12 mouse cellular contexts compared by ENCODE assay signal in the genomic region with DNA sequence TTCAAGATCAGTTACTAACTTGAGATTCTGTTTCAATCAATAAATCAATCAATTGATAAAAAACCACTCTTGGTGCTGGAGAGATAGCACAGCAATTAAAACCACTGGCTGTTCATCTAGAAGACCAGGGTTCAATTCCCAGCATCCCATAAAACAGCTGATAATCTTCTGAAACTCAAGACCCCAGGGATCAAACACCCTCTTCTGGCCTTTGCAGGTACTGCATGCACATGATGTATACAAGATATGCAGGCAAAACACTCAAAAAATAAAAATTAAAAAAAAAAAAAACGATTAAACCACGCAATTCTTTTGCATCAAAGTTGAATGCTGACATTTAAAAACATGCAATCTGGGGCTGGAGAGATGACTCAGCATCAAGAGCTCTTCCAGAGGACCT. TPM values are rescaled to one million over a fixed set of nuclear protein-coding genes. Genes with fewer than 3 reads are reported as not detected.
DNase-seq lines count a peak whose midpoint lies in the region; ATAC-seq and TF ChIP-seq lines count a peak whose summit lies in the region.
"Had no signal": no experiment of that assay in that cellular context is flagged by ENCODE, and none has a peak within 500 bp of the region (broad histone marks: within the 10 kb centered on the region; RNA-seq: fewer than 3 reads in every experiment).

No protein-coding gene starts in this region.

- no peaks in the 10 kb centered on the region for H3K79me2 ChIP-seq in heart, adult 2 months (replicated peaks; ENCODE audit: control insufficient read depth, insufficient read depth, low read length)
- peaks cover 21% of the 10 kb centered on the region for H3K79me2 ChIP-seq in MEL (ENCODE audit: control insufficient read depth, insufficient read depth, low read length, poor library complexity)

- H3K27me3 ChIP-seq in heart, adult 2 months (ENCODE audit: control insufficient read depth, insufficient read depth, low read length), result no peaks in the 10 kb centered on the region
- no peaks in the 10 kb centered on the region for H3K27me3 ChIP-seq in MEL (ENCODE audit: control insufficient read depth in 1 of 2, insufficient read depth in 2 of 2, low read length in 2 of 2)
- no peaks in the 10 kb centered on the region for H3K27me3 ChIP-seq in splenic B cell, adult 2 months (ENCODE audit: control insufficient read depth, insufficient read depth, low read length, poor library complexity, severe bottlenecking)
- H3K27me3 ChIP-seq: forebrain, embryonic 12.5 days; lung, embryonic 15.5 days had no signal

- peak; percentile 51 for TF ChIP-seq CTCF in heart, adult 2 months (IDR thresholded peaks at IDR 0.05)
- TF ChIP-seq CTCF in MEL (IDR thresholded peaks at IDR 0.05 in 2 of 3, conservative IDR thresholded peaks at IDR 0.05 in 1 of 3; ENCODE audit: control insufficient read depth in 1 of 3, insufficient read depth in 1 of 3, low read depth in 2 of 3, low read length in 3 of 3, poor library complexity in 1 of 3, severe bottlenecking in 1 of 3), result peak in 2 of 3 experiments; percentile 22 to 28; a peak in 3 of 6 replicates

- 93% methylated on average over 2 of the region's 2 CpGs for WGBS in heart, adult 2 months

- H3K9ac ChIP-seq in heart, adult 2 months (ENCODE audit: low read depth, low read length), result no peak overlapping the region
- H3K9ac ChIP-seq in MEL (ENCODE audit: control insufficient read depth, low read depth, low read length, poor library complexity, severe bottlenecking), result no peak overlapping the region
- H3K9ac ChIP-seq: forebrain, embryonic 12.5 days; lung, embryonic 15.5 days had no signal

- ATAC-seq in erythroid progenitor cell, adult 5-6 weeks (replicated peaks; ENCODE audit: low FRiP score, poor library complexity, severe bottlenecking), result no peak
- ATAC-seq: hindbrain, embryonic 16.5 days had no signal

- no peak for TF ChIP-seq EP300 in heart, adult 2 months (IDR thresholded peaks at IDR 0.05; ENCODE audit: insufficient read depth, low read depth, low read length)
- no peak for TF ChIP-seq EP300 in MEL (IDR thresholded peaks at IDR 0.05; ENCODE audit: low read depth in 1 of 2, low read length in 2 of 2)

- TF ChIP-seq POLR2A in heart, adult 2 months (IDR thresholded peaks at IDR 0.05; ENCODE audit: insufficient read depth, low read depth, low read length), result no peak
- no peak for TF ChIP-seq POLR2A in MEL (IDR thresholded peaks at IDR 0.05; ENCODE audit: control insufficient read depth in 1 of 2, insufficient read depth in 1 of 2, low read depth in 1 of 2, low read length in 2 of 2, poor library complexity in 1 of 2)

- no peaks in the 10 kb centered on the region for H3K36me3 ChIP-seq in heart, adult 2 months (ENCODE audit: control insufficient read depth, insufficient read depth, low read length)
- H3K36me3 ChIP-seq in MEL (ENCODE audit: control insufficient read depth in 1 of 2, insufficient read depth in 2 of 2, low read length in 2 of 2), result peaks cover 8 to 21% of the 10 kb centered on the region in 2 experiments
- H3K36me3 ChIP-seq in splenic B cell, adult 2 months (ENCODE audit: control insufficient read depth, insufficient read depth, low read length, poor library complexity, severe bottlenecking), result no peaks in the 10 kb centered on the region

- peak; percentile 7 for TF ChIP-seq RAD21 in MEL (IDR thresholded peaks at IDR 0.05; ENCODE audit: low read depth, low read length)

- no peaks in the 10 kb centered on the region for H3K9me3 ChIP-seq in MEL (replicated peaks; ENCODE audit: insufficient read depth, low read length)
- H3K9me3 ChIP-seq: heart, embryonic 10.5 days; lung, embryonic 15.5 days had no signal

- no peak overlapping the region for H3K27ac ChIP-seq in heart, adult 2 months
- H3K27ac ChIP-seq in MEL (ENCODE audit: control insufficient read depth, low read depth, low read length), result no peak overlapping the region
- H3K27ac ChIP-seq: forebrain, embryonic 12.5 days; heart, embryonic 10.5 days; lung, embryonic 15.5 days had no signal

- no peak for DNase-seq in heart, adult 2 months
- DNase-seq in heart, adult 8-10 months (ENCODE audit: low spot score), result no peak
- DNase-seq in lung, postnatal 36 days, result peak; percentile 10
- no peak for DNase-seq in lung, postnatal 14 days
- peak; percentile 47 for DNase-seq in MEL (ENCODE audit: low read depth, low spot score)
- DNase-seq in splenic B cell, adult 2 months (ENCODE audit: low read depth, low spot score), result peak; percentile 38
- DNase-seq: right cerebral cortex, adult 18-20 months had no signal

- no peak overlapping the region for H3K4me3 ChIP-seq in heart, adult 2 months
- no peak overlapping the region for H3K4me3 ChIP-seq in MEL (ENCODE audit: control insufficient read depth in 1 of 2, insufficient read depth in 1 of 2, low read depth in 2 of 2, low read length in 2 of 2)
- H3K4me3 ChIP-seq: forebrain, embryonic 12.5 days; heart, embryonic 10.5 days; lung, embryonic 15.5 days had no signal

- H3K4me1 ChIP-seq in heart, adult 2 months (ENCODE audit: control insufficient read depth, insufficient read depth, low read length), result no peaks in the 10 kb centered on the region
- H3K4me1 ChIP-seq in MEL (ENCODE audit: control insufficient read depth in 1 of 2, insufficient read depth in 2 of 2, low read length in 2 of 2), result peaks cover 0 to 7% of the 10 kb centered on the region in 2 experiments; a peak in 2 of 4 replicates

- intact Hi-C loops in heart, adult 2 months (cut with DNase I), result no loop called here

TF ChIP-seq in MEL, 35 proteins besides CTCF, POLR2A, EP300 and RAD21:
- TF ChIP-seq POLR2AphosphoS2 (IDR thresholded peaks at IDR 0.05; ENCODE audit: low read length), result no peak
- no peak for TF ChIP-seq HCFC1 (IDR thresholded peaks at IDR 0.05; ENCODE audit: low read depth, low read length)
- TF ChIP-seq UBTF (IDR thresholded peaks at IDR 0.05; ENCODE audit: borderline replicate concordance, insufficient read depth, low read depth, low read length), result no peak
- no peak for TF ChIP-seq JUND (IDR thresholded peaks at IDR 0.05; ENCODE audit: low read depth, low read length)
- no peak for TF ChIP-seq CHD1 (IDR thresholded peaks at IDR 0.05; ENCODE audit: low read depth, low read length)
- TF ChIP-seq CHD2 (IDR thresholded peaks at IDR 0.05; ENCODE audit: low read length), result no peak
- TF ChIP-seq NELFE (IDR thresholded peaks at IDR 0.05; ENCODE audit: low read depth, low read length), result no peak
- no peak for TF ChIP-seq ZNF384 (IDR thresholded peaks at IDR 0.05; ENCODE audit: low read depth, low read length)
- TF ChIP-seq ZC3H11A (IDR thresholded peaks at IDR 0.05; ENCODE audit: low read depth, low read length), result no peak
- no peak for TF ChIP-seq MXI1 (IDR thresholded peaks at IDR 0.05; ENCODE audit: low read depth, low read length)

RNA-seq across cellular contexts. Expression of gene Ccnf, which starts 2.6 kb away (rescaled TPM):
- under 1 TPM; 0.57 to 0.59 TPM for total RNA-seq in heart, adult 2 months (2021)
- polyA plus RNA-seq in heart, adult 2 months (2012; rRNA removed), result 0.44 and 0.49 TPM in 2 replicates
- total RNA-seq in heart, adult 8-10 months (2022), result under 1 TPM; 0.22 to 0.66 (median 0.40) TPM
- 34.5 and 38.0 TPM in 2 replicates for total RNA-seq in MEL (2012; rRNA removed)
- 10 to 100 TPM in 1 of 2 experiments, not detected in 1; 73.9 TPM for polyA plus RNA-seq in MEL (2012; ENCODE audit: insufficient read depth in 1 of 2, insufficient read length in 2 of 2, low read depth in 1 of 2, low replicate concordance in 2 of 2, missing spikeins in 1 of 2)
- total RNA-seq in erythroid progenitor cell, adult 5-6 weeks (2015; ENCODE audit: low replicate concordance), result 217 and 252 TPM in 2 replicates
- total RNA-seq in erythroid progenitor cell, adult 5-6 weeks (2017; ENCODE audit: low replicate concordance), result 391 and 426 TPM in 2 replicates

RNA-seq across cellular contexts. Expression of gene Tedc2, which starts 28.0 kb away (rescaled TPM):
- 1 to 10 TPM; 2.0 TPM for total RNA-seq in heart, adult 2 months (2021)
- 3.8 and 5.2 TPM in 2 replicates for polyA plus RNA-seq in heart, adult 2 months (2012; rRNA removed)
- 1 to 10 TPM; 1.7 to 2.9 (median 2.5) TPM for total RNA-seq in heart, adult 8-10 months (2022)
- total RNA-seq in MEL (2012; rRNA removed), result 18.5 and 22.6 TPM in 2 replicates
- 10 to 100 TPM in 1 of 2 experiments, not detected in 1; 24.6 TPM for polyA plus RNA-seq in MEL (2012; ENCODE audit: insufficient read depth in 1 of 2, insufficient read length in 2 of 2, low read depth in 1 of 2, low replicate concordance in 2 of 2, missing spikeins in 1 of 2)
- 13.8 and 19.8 TPM in 2 replicates for total RNA-seq in erythroid progenitor cell, adult 5-6 weeks (2015; ENCODE audit: low replicate concordance)
- total RNA-seq in erythroid progenitor cell, adult 5-6 weeks (2017; ENCODE audit: low replicate concordance), result 16.2 and 17.2 TPM in 2 replicates

RNA-seq across cellular contexts. Expression of gene Ntn3, which starts 39.3 kb away (rescaled TPM):
- total RNA-seq in heart, adult 2 months (2021), result 1 to 10 TPM in 1 of 2 experiments, under 1 TPM in 1; 0.97 to 1.0 TPM
- polyA plus RNA-seq in heart, adult 2 months (2012; rRNA removed), result 0.64 and 1.1 TPM in 2 replicates
- 1 to 10 TPM in 2 of 4 experiments, under 1 TPM in 2; 0.66 to 1.5 (median 0.89) TPM for total RNA-seq in heart, adult 8-10 months (2022)
- 1.7 and 2.7 TPM in 2 replicates for total RNA-seq in MEL (2012; rRNA removed)
- polyA plus RNA-seq in MEL (2012; ENCODE audit: insufficient read depth in 1 of 2, insufficient read length in 2 of 2, low read depth in 1 of 2, low replicate concordance in 2 of 2, missing spikeins in 1 of 2), result 1 to 10 TPM in 1 of 2 experiments, not detected in 1; 2.5 TPM
- not detected in 2 replicates for total RNA-seq in erythroid progenitor cell, adult 5-6 weeks (2015; ENCODE audit: low replicate concordance)
- not detected in 2 replicates for total RNA-seq in erythroid progenitor cell, adult 5-6 weeks (2017; ENCODE audit: low replicate concordance)

RNA-seq across cellular contexts. Expression of gene Tbc1d24, which starts 43.3 kb away (rescaled TPM):
- total RNA-seq in heart, adult 2 months (2021), result 10 to 100 TPM; 10.3 to 11.0 TPM
- 11.3 and 29.1 TPM in 2 replicates for polyA plus RNA-seq in heart, adult 2 months (2012; rRNA removed)
- 10 to 100 TPM; 11.5 to 14.5 (median 12.6) TPM for total RNA-seq in heart, adult 8-10 months (2022)
- total RNA-seq in MEL (2012; rRNA removed), result 21.8 and 24.3 TPM in 2 replicates
- 10 to 100 TPM; 27.3 to 34.2 TPM for polyA plus RNA-seq in MEL (2012; ENCODE audit: insufficient read depth in 1 of 2, insufficient read length in 2 of 2, low read depth in 1 of 2, low replicate concordance in 2 of 2, missing spikeins in 1 of 2)
- total RNA-seq in erythroid progenitor cell, adult 5-6 weeks (2015; ENCODE audit: low replicate concordance), result 3.4 and 5.8 TPM in 2 replicates
- total RNA-seq in erythroid progenitor cell, adult 5-6 weeks (2017; ENCODE audit: low replicate concordance), result 2.6 and 2.7 TPM in 2 replicates

Comparison
In these comparisons a context has a peak if more than half of its experiments do, and no peak if none do; other contexts are left out.
1. DNase-seq: peak in lung, postnatal 36 days (single experiment), MEL (single experiment) and splenic B cell, adult 2 months (single experiment); none in heart, adult 2 months (0 of 2), heart, adult 8-10 months (single experiment) and lung, postnatal 14 days (single experiment).
2. RNA of gene Ccnf, which starts 2.6 kb away (total RNA-seq): 217 to 426 TPM in erythroid progenitor cell, adult 5-6 weeks and 34.5 to 38.0 TPM in MEL; 0.57 to 0.59 TPM in heart, adult 2 months and 0.22 to 0.66 TPM in heart, adult 8-10 months; every median in the first group is over 10 times any median in the second.